Mouse (Mus musculus) gastrocnemius, postnatal 14 days (tissue): ENCODE measurements at regions not wholly inside any gene's neighbourhood (a gene's known extent, or its start where the extent isn't known, plus 50 kb on each side); places are given as distances from the start of the nearest gene placed in this dataset.
"Not testable (repeated sequence)": the region's sequence is repeated elsewhere in the genome, so short reads cannot be mapped to it uniquely, and the experiment has no call there.

ENCODE experiments used
- DNase-seq: peaks from one replicate; pipeline ENCODE4 v3.0.0; 2021; ENCODE audit warnings: mixed read lengths
- intact Hi-C: fragments of 180-260 bp; cut with DNase I; formaldehyde crosslinking; loops from one replicate; pipeline ENCODE4 v1.15.1; 2025; ENCODE audit warnings: low total_unique reads

- DNase-seq: no peak
- intact Hi-C loops: no loop called here
Observed at GRCm38 (mm10) chr4:64432097-64432496, 385.3 kb upstream of the Tnc start.

GRCm38 (mm10) chr4:64437744-64438594 lies 391.2 kb upstream of the Tnc start:
- no peak for DNase-seq
- intact Hi-C loops: no loop called here

GRCm38 (mm10) chr4:64451442-64451841 lies 404.6 kb upstream of the Tnc start:
- intact Hi-C loops: no loop called here
- no peak for DNase-seq

- intact Hi-C loops: no loop called here
- DNase-seq: no peak
Observed at GRCm38 (mm10) chr4:64451946-64452345, 405.1 kb upstream of the Tnc start.

GRCm38 (mm10) chr4:64492260-64492962 lies 445.6 kb upstream of the Tnc start:
- intact Hi-C loops: loop anchor here (5.0 kb wide), 1 partner anchor 545 kb away; no protein-coding TSS in a partner anchor
- DNase-seq: no peak

- intact Hi-C loops: not testable (repeated sequence)
Observed at GRCm38 (mm10) chr4:64497759-64498158, 450.9 kb upstream of the Tnc start.

GRCm38 (mm10) chr4:64500635-64501395 lies 454.0 kb upstream of the Tnc start:
- intact Hi-C loops: no loop called here
- no peak for DNase-seq

More at GRCm38 (mm10) chr4:64497759-64498158, 450.9 kb upstream of the Tnc start:
- not testable (repeated sequence) for DNase-seq

GRCm38 (mm10) chr4:64521883-64522282 lies 475.1 kb upstream of the Tnc start:
- DNase-seq: no peak
- intact Hi-C loops: loop anchor here (10.0 kb wide), 1 partner anchor 973 kb away; no protein-coding TSS in a partner anchor

GRCm38 (mm10) chr4:64527724-64528332 lies 481.0 kb upstream of the Tnc start:
- intact Hi-C loops: loop anchor here (10.0 kb wide), 1 partner anchor 967 kb away; no protein-coding TSS in a partner anchor
- DNase-seq: no peak

- intact Hi-C loops: loop anchor here (10.0 kb wide), 1 partner anchor 1054 kb away; no protein-coding TSS in a partner anchor
- no peak for DNase-seq
Observed at GRCm38 (mm10) chr4:64530585-64530984, 483.8 kb upstream of the Tnc start.

GRCm38 (mm10) chr4:64533019-64533418 lies 486.2 kb upstream of the Tnc start:
- intact Hi-C loops: loop anchor here (10.0 kb wide), 1 partner anchor 1052 kb away; no protein-coding TSS in a partner anchor
- peak; percentile 11 for DNase-seq

GRCm38 (mm10) chr4:64535554-64536253 lies 488.9 kb upstream of the Tnc start:
- DNase-seq: no peak

GRCm38 (mm10) chr4:64538009-64538408 lies 491.2 kb upstream of the Tnc start:
- intact Hi-C loops: loop anchor here (10.0 kb wide), 1 partner anchor 1047 kb away; no protein-coding TSS in a partner anchor
- no peak for DNase-seq

More at GRCm38 (mm10) chr4:64535554-64536253, 488.9 kb upstream of the Tnc start:
- intact Hi-C loops: loop anchor here (10.0 kb wide), 1 partner anchor 1049 kb away; no protein-coding TSS in a partner anchor

- intact Hi-C loops: no loop called here
Observed at GRCm38 (mm10) chr4:64544576-64545185, 497.9 kb upstream of the Tnc start.

GRCm38 (mm10) chr4:64546386-64546785 lies 499.6 kb upstream of the Tnc start:
- intact Hi-C loops: no loop called here
- no peak for DNase-seq

More at GRCm38 (mm10) chr4:64544576-64545185, 497.9 kb upstream of the Tnc start:
- DNase-seq: no peak

- DNase-seq: no peak
- intact Hi-C loops: no loop called here
Observed at GRCm38 (mm10) chr4:64562511-64562910, 515.7 kb upstream of the Tnc start.

GRCm38 (mm10) chr4:64563996-64564395 lies 517.2 kb upstream of the Tnc start:
- DNase-seq: no peak
- intact Hi-C loops: no loop called here

GRCm38 (mm10) chr4:64570666-64571065 lies 523.9 kb upstream of the Tnc start:
- intact Hi-C loops: no loop called here
- no peak for DNase-seq
